Mouse (Mus musculus): ENCODE results near the gene Gckr. TPM values are rescaled to one million over a fixed set of nuclear protein-coding genes. Genes with fewer than 3 reads are reported as not detected.

Gene Gckr
- polyA plus RNA-seq, 1 experiment from 2014 or later = 63.1 TPM

GRCm38 (mm10) chr5:31273018-31273417 is 24.2 kb upstream of the Gckr start:
- no peaks in the 10 kb centered on the region for H3K9me3 ChIP-seq (ENCODE audit: low read length)
- no peaks in the 10 kb centered on the region for H3K27me3 ChIP-seq (ENCODE audit: insufficient read depth, low read length)
- DNase-seq (no peak), ATAC-seq (no peak)
- no peak overlapping the region for H3K4me2 ChIP-seq (ENCODE audit: low read depth, low read length)
- H3K4me3 ChIP-seq (ENCODE audit: low read depth, low read length) = no peak overlapping the region
- 84% methylated on average over 6 of the region's 6 CpGs for WGBS (ENCODE audit: insufficient replicate concordance)
- H3K27ac ChIP-seq (ENCODE audit: low read depth) = no peak overlapping the region
- no peak overlapping the region for H3K9ac ChIP-seq (replicated peaks)
- peaks cover 12% of the 10 kb centered on the region; the same call in 1 of the 2 replicates for H3K36me3 ChIP-seq (replicated peaks; ENCODE audit: insufficient read depth, low read length)
- H3K4me1 ChIP-seq (ENCODE audit: insufficient read depth) = no peaks in the 10 kb centered on the region
- TF ChIP-seq EP300 (IDR thresholded peaks at IDR 0.05; ENCODE audit: low read depth) = no peak
- no peak for TF ChIP-seq CTCF (IDR thresholded peaks at IDR 0.05; ENCODE audit: low read depth)

GRCm38 (mm10) chr5:31279245-31279988 is 17.8 kb upstream of the Gckr start:
- TF ChIP-seq EP300 (IDR thresholded peaks at IDR 0.05; ENCODE audit: low read depth) (no peak), CTCF (IDR thresholded peaks at IDR 0.05; ENCODE audit: low read depth) (no peak)
- ATAC-seq (no peak), DNase-seq (no peak)
- H3K4me3 ChIP-seq (ENCODE audit: low read depth, low read length) = no peak overlapping the region
- peaks cover 22% of the 10 kb centered on the region for H3K36me3 ChIP-seq (replicated peaks; ENCODE audit: insufficient read depth, low read length)
- H3K4me2 ChIP-seq (ENCODE audit: low read depth, low read length) = no peak overlapping the region
- no peaks in the 10 kb centered on the region for H3K4me1 ChIP-seq (ENCODE audit: insufficient read depth)
- H3K27ac ChIP-seq (ENCODE audit: low read depth) = no peak overlapping the region
- WGBS (ENCODE audit: insufficient replicate concordance) = 62% methylated on average over 20 of the region's 20 CpGs
- H3K27me3 ChIP-seq (ENCODE audit: insufficient read depth, low read length) = no peaks in the 10 kb centered on the region
- H3K9me3 ChIP-seq (ENCODE audit: low read length) = no peaks in the 10 kb centered on the region
- no peak overlapping the region for H3K9ac ChIP-seq (replicated peaks)

GRCm38 (mm10) chr5:31288225-31288624 is 9.0 kb upstream of the Gckr start:
- Histone ChIP-seq H3K27ac (ENCODE audit: low read depth) (no peak overlapping the region), H3K9me3 (ENCODE audit: low read length) (no peaks in the 10 kb centered on the region), H3K9ac (replicated peaks) (no peak overlapping the region), H3K36me3 (replicated peaks; ENCODE audit: insufficient read depth, low read length) (peaks cover 9% of the 10 kb centered on the region; the same call in 1 of the 2 replicates), H3K4me2 (ENCODE audit: low read depth, low read length) (no peak overlapping the region), H3K4me1 (ENCODE audit: insufficient read depth) (peaks cover 21% of the 10 kb centered on the region), H3K27me3 (ENCODE audit: insufficient read depth, low read length) (no peaks in the 10 kb centered on the region), H3K4me3 (ENCODE audit: low read depth, low read length) (no peak overlapping the region)
- ATAC-seq = no peak
- no peak for DNase-seq
- WGBS (ENCODE audit: insufficient replicate concordance) = 40% methylated on average over 4 of the region's 4 CpGs
- TF ChIP-seq CTCF (IDR thresholded peaks at IDR 0.05; ENCODE audit: low read depth) = no peak
- no peak for TF ChIP-seq EP300 (IDR thresholded peaks at IDR 0.05; ENCODE audit: low read depth)

- ATAC-seq (no peak), DNase-seq (no peak)
- H3K4me1 ChIP-seq (ENCODE audit: insufficient read depth) = peaks cover 21% of the 10 kb centered on the region
- no peak overlapping the region for H3K4me3 ChIP-seq (ENCODE audit: low read depth, low read length)
- H3K27me3 ChIP-seq (ENCODE audit: insufficient read depth, low read length) = no peaks in the 10 kb centered on the region
- no peak overlapping the region for H3K4me2 ChIP-seq (ENCODE audit: low read depth, low read length)
- peaks cover 8% of the 10 kb centered on the region; the same call in 1 of the 2 replicates for H3K36me3 ChIP-seq (replicated peaks; ENCODE audit: insufficient read depth, low read length)
- TF ChIP-seq CTCF (IDR thresholded peaks at IDR 0.05; ENCODE audit: low read depth) (no peak), EP300 (IDR thresholded peaks at IDR 0.05; ENCODE audit: low read depth) (no peak)
- H3K9me3 ChIP-seq (ENCODE audit: low read length) = no peaks in the 10 kb centered on the region
- H3K9ac ChIP-seq (replicated peaks) = no peak overlapping the region
- WGBS (ENCODE audit: insufficient replicate concordance) = 62% methylated on average over 3 of the region's 3 CpGs
- no peak overlapping the region for H3K27ac ChIP-seq (ENCODE audit: low read depth)
These were observed 8.6 kb upstream of the Gckr start for GRCm38 (mm10) chr5:31288655-31289054.

- H3K4me2 ChIP-seq (ENCODE audit: low read depth, low read length) = peak overlapping the region; percentile 89; the same call in 1 of the 2 replicates
- H3K4me1 ChIP-seq (ENCODE audit: insufficient read depth) = peaks cover 21% of the 10 kb centered on the region
- 0 out of 2 replicates have a peak, but pooled peaks cover under 1% of the 10 kb centered on the region for H3K27me3 ChIP-seq (ENCODE audit: insufficient read depth, low read length)
- H3K4me3 ChIP-seq (ENCODE audit: low read depth, low read length) = 0 out of 2 replicates have a peak overlapping the region, but pooled peaks have one; percentile 59
- TF ChIP-seq EP300 (IDR thresholded peaks at IDR 0.05; ENCODE audit: low read depth) (no peak), CTCF (IDR thresholded peaks at IDR 0.05; ENCODE audit: low read depth) (no peak)
- no peak overlapping the region for H3K9ac ChIP-seq (replicated peaks)
- H3K36me3 ChIP-seq (replicated peaks; ENCODE audit: insufficient read depth, low read length) = peaks cover 5% of the 10 kb centered on the region; the same call in 1 of the 2 replicates
- ATAC-seq (no peak), DNase-seq (no peak)
- WGBS (ENCODE audit: insufficient replicate concordance) = 52% methylated on average over 3 of the region's 3 CpGs
- H3K9me3 ChIP-seq (ENCODE audit: low read length) = no peaks in the 10 kb centered on the region
- peak overlapping the region; percentile 77 for H3K27ac ChIP-seq (ENCODE audit: low read depth)
These were observed 7.5 kb upstream of the Gckr start for GRCm38 (mm10) chr5:31289626-31290230.
